Mouse (Mus musculus): ENCODE data around the gene Srsf7. TPM values are rescaled to one million over a fixed set of nuclear protein-coding genes. Genes with fewer than 3 reads are reported as not detected.
A peak's percentile ranks its signal among the peaks of the same experiment; 100 is the strongest.
"Not testable (repeated sequence)": the region's sequence is repeated elsewhere in the genome, so short reads cannot be mapped to it uniquely, and the experiment has no call there.

Gene Srsf7
- polyA plus RNA-seq, 1 experiment from 2014 or later, result 422 TPM

- ATAC-seq (replicated peaks; ENCODE audit: low FRiP score, low read depth), result peak; percentile 96
- Histone ChIP-seq H3K27ac (peak within 1 kb of the TSS; percentile 83), H3K4me1 (replicated peaks; ENCODE audit: insufficient read depth, low read length) (no peaks in the 10 kb centered on the region), H3K4me2 (ENCODE audit: low read length) (peak within 1 kb of the TSS; percentile 55), H3K4me3 (replicated peaks; ENCODE audit: low read depth, low read length) (peak within 1 kb of the TSS; percentile 51), H3K9ac (ENCODE audit: low read depth, low read length) (peak within 1 kb of the TSS; percentile 64), H3K36me3 (ENCODE audit: insufficient read depth, low read length) (no peaks in the 10 kb centered on the region), H3K27me3 (ENCODE audit: insufficient read depth, low read length) (no peaks in the 10 kb centered on the region), H3K9me3 (replicated peaks; ENCODE audit: low read length) (no peaks in the 10 kb centered on the region)
- WGBS, result 0% methylated on average over 33 of the region's 33 CpGs
- peak; percentile 98 for DNase-seq (ENCODE audit: low spot score)
- TF ChIP-seq CTCF (IDR thresholded peaks at IDR 0.05; ENCODE audit: low read depth), result no peak
Observed at GRCm38 (mm10) chr17:80224326-80225116, 17.4 kb upstream of the Srsf7 start, which contains the start of gene Gemin6. Gemin6 (plus strand) TSS chr17:80224441.

GRCm38 (mm10) chr17:80223829-80224228 is 16.7 kb upstream of the Srsf7 start:
- WGBS, result 7% methylated on average over 9 of the region's 9 CpGs
- H3K27me3 ChIP-seq (ENCODE audit: insufficient read depth, low read length), result no peaks in the 10 kb centered on the region

DNA sequence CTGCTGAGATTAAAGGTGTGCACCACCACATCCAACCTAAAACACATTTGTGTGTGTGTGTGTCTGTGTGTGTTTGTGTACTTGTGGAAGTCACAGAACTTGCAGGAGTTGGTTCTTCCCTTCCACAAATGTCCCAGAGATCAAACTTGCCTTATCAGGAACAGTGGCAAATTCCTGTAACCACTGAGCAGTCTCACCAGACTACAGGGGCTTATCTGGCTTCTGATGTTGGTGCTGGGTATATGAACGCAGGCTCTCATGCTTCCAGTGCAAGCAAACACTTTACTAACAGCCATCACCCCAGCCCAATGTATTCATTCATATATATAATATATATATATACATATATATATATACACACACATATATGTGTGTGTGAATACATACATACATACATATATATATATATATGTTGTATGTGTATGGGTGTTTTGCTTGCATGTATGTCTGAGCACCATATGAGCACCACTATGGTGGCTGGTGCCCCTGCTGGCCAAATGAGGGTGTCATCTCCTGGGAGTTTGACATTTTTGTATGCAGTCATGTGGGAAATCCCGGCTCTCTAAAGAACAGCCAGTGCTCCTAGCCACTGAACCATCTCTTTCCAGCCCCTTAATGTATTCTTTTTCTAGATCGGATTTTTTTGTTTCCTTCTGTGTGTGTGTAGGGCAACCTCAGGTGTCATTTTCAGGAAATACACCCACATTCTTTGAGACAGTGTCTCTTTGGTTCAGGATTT is 15.0 kb upstream of the Srsf7 start:
- no peak overlapping the region for H3K27ac ChIP-seq
- ATAC-seq (replicated peaks; ENCODE audit: low FRiP score, low read depth), result no peak
- H3K36me3 ChIP-seq (ENCODE audit: insufficient read depth, low read length), result no peaks in the 10 kb centered on the region
- no peaks in the 10 kb centered on the region for H3K27me3 ChIP-seq (ENCODE audit: insufficient read depth, low read length)
- WGBS, result 40% methylated on average over 3 of the region's 3 CpGs
- peak; percentile 47 for DNase-seq (ENCODE audit: low spot score)
- H3K4me2 ChIP-seq (ENCODE audit: low read length), result no peak overlapping the region
- no peaks in the 10 kb centered on the region for H3K4me1 ChIP-seq (replicated peaks; ENCODE audit: insufficient read depth, low read length)
- H3K9ac ChIP-seq (ENCODE audit: low read depth, low read length), result no peak overlapping the region
- H3K4me3 ChIP-seq (replicated peaks; ENCODE audit: low read depth, low read length), result no peak overlapping the region
- H3K9me3 ChIP-seq (replicated peaks; ENCODE audit: low read length), result no peaks in the 10 kb centered on the region
- TF ChIP-seq CTCF (IDR thresholded peaks at IDR 0.05; ENCODE audit: low read depth), result peak; percentile 57

More at GRCm38 (mm10) chr17:80223829-80224228, 16.7 kb upstream of the Srsf7 start:
- Histone ChIP-seq H3K4me1 (replicated peaks; ENCODE audit: insufficient read depth, low read length) (no peaks in the 10 kb centered on the region), H3K9me3 (replicated peaks; ENCODE audit: low read length) (no peaks in the 10 kb centered on the region), H3K4me2 (ENCODE audit: low read length) (peak overlapping the region; percentile 55), H3K27ac (peak overlapping the region; percentile 83; the same call in 1 of the 2 replicates), H3K36me3 (ENCODE audit: insufficient read depth, low read length) (no peaks in the 10 kb centered on the region), H3K4me3 (replicated peaks; ENCODE audit: low read depth, low read length) (peak overlapping the region; percentile 51), H3K9ac (ENCODE audit: low read depth, low read length) (peak overlapping the region; percentile 64; the same call in 1 of the 2 replicates)
- no peak for DNase-seq (ENCODE audit: low spot score)
- TF ChIP-seq CTCF (IDR thresholded peaks at IDR 0.05; ENCODE audit: low read depth), result no peak
- ATAC-seq (replicated peaks; ENCODE audit: low FRiP score, low read depth), result no peak

GRCm38 (mm10) chr17:80221202-80221601 is 14.1 kb upstream of the Srsf7 start:
- no peak overlapping the region for H3K4me3 ChIP-seq (replicated peaks; ENCODE audit: low read depth, low read length)
- H3K27me3 ChIP-seq (ENCODE audit: insufficient read depth, low read length), result no peaks in the 10 kb centered on the region
- no peak overlapping the region for H3K4me2 ChIP-seq (ENCODE audit: low read length)
- DNase-seq (ENCODE audit: low spot score) (no peak), ATAC-seq (replicated peaks; ENCODE audit: low FRiP score, low read depth) (no peak)
- WGBS, result 71% methylated on average over 9 of the region's 9 CpGs
- no peak overlapping the region for H3K9ac ChIP-seq (ENCODE audit: low read depth, low read length)
- no peaks in the 10 kb centered on the region for H3K4me1 ChIP-seq (replicated peaks; ENCODE audit: insufficient read depth, low read length)
- no peak overlapping the region for H3K27ac ChIP-seq
- no peaks in the 10 kb centered on the region for H3K36me3 ChIP-seq (ENCODE audit: insufficient read depth, low read length)
- no peaks in the 10 kb centered on the region for H3K9me3 ChIP-seq (replicated peaks; ENCODE audit: low read length)
- no peak for TF ChIP-seq CTCF (IDR thresholded peaks at IDR 0.05; ENCODE audit: low read depth)

GRCm38 (mm10) chr17:80220131-80220530 is 13.0 kb upstream of the Srsf7 start:
- Histone ChIP-seq H3K4me3 (replicated peaks; ENCODE audit: low read depth, low read length) (no peak overlapping the region), H3K4me2 (ENCODE audit: low read length) (no peak overlapping the region), H3K4me1 (replicated peaks; ENCODE audit: insufficient read depth, low read length) (no peaks in the 10 kb centered on the region), H3K9ac (ENCODE audit: low read depth, low read length) (no peak overlapping the region), H3K27me3 (ENCODE audit: insufficient read depth, low read length) (no peaks in the 10 kb centered on the region), H3K36me3 (ENCODE audit: insufficient read depth, low read length) (no peaks in the 10 kb centered on the region), H3K27ac (no peak overlapping the region), H3K9me3 (replicated peaks; ENCODE audit: low read length) (no peaks in the 10 kb centered on the region)
- TF ChIP-seq CTCF (IDR thresholded peaks at IDR 0.05; ENCODE audit: low read depth), result no peak
- ATAC-seq (replicated peaks; ENCODE audit: low FRiP score, low read depth), result no peak
- no peak for DNase-seq (ENCODE audit: low spot score)
- WGBS, result 63% methylated on average over 2 of the region's 2 CpGs

DNA sequence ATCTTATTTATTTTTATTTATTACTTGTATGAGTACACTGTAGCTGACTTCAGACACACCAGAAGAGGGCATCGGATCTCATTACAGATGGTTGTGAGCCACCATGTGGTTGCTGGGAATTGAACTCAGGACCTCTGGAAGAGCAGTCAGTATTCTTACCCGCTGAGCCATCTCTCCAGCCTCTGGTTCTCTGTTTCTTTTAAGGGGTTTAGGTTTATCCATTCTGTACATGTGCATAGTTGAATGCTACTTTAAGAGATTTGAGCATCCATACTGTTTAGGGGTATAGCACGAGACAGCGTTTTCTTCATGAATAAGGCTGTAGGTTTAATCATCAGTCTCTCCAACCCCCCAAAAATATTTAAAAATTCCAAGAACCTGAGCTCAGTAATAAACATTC is 6.9 kb upstream of the Srsf7 start:
- H3K9me3 ChIP-seq (replicated peaks; ENCODE audit: low read length); H3K4me1 ChIP-seq (replicated peaks; ENCODE audit: insufficient read depth, low read length); DNase-seq (ENCODE audit: low spot score); H3K27me3 ChIP-seq (ENCODE audit: insufficient read depth, low read length); H3K36me3 ChIP-seq (ENCODE audit: insufficient read depth, low read length); ATAC-seq (replicated peaks; ENCODE audit: low FRiP score, low read depth); H3K4me3 ChIP-seq (replicated peaks; ENCODE audit: low read depth, low read length); H3K9ac ChIP-seq (ENCODE audit: low read depth, low read length); H3K4me2 ChIP-seq (ENCODE audit: low read length); H3K27ac ChIP-seq: not testable (repeated sequence)
- 99% methylated on average over 4 of the region's 4 CpGs for WGBS
